Mouse (Mus musculus) kidney, adult 2 months (tissue): ENCODE measurements around the gene Cdk6.

Experiments used
- CTCF ChIP-seq: fragments of 200-500 bp; conservative IDR thresholded peaks from 2 replicates; pipeline ENCODE4 v1.5.1; 2011; ENCODE audit warnings: low read depth, mild to moderate bottlenecking, control low read depth, low read length, moderate library complexity, mixed read lengths; ENCODE audit not compliant: insufficient read depth, insufficient read length
- POLR2A ChIP-seq: fragments of 200-500 bp; IDR thresholded peaks from one replicate; pipeline ENCODE4 v1.6.1; 2011; ENCODE audit warnings: low read depth, low read length, control low read depth

- TF ChIP-seq CTCF (no peak), POLR2A (no peak)
These were observed 52.9 kb downstream of the Cdk6 start for GRCm38 (mm10) chr5:3394145-3394544.
